Mouse (Mus musculus): Measurements from ENCODE around the gene Epha8. TPM values are rescaled to one million over a fixed set of nuclear protein-coding genes. Genes with fewer than 3 reads are reported as not detected.

Epha8 gene
- polyA plus RNA-seq, 1 experiment, result not detected

DNA sequence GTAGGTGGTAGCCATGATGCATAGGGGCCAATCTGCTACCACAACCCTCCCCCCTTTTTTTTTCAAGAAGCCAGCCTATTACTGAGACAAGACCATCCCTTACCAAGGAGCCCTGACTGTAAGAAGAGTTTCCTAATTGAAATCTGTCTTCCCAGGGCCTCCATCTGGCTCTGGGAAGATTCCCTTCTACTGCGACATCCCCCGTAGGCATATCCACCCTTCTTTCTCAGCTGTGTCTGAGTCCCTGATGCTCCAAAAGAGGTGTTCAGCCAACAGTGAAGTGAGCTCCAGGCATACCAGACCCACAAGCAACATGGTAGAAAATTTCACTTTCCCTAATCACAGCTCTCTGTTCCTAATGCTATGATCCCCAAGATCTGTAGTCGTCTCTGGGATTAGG, 37.1 kb downstream of the Epha8 start:
- Histone ChIP-seq H3K36me3 (ENCODE audit: control insufficient read depth, insufficient read depth) (no peaks in the 10 kb centered on the region), H3ac (ENCODE audit: control insufficient read depth, insufficient read length) (no peak overlapping the region), H3K79me2 (ENCODE audit: control insufficient read depth, insufficient read depth) (no peaks in the 10 kb centered on the region), H3K4me3 (no peak overlapping the region), H3K4me2 (ENCODE audit: low read depth) (no peak overlapping the region), H3K27me3 (ENCODE audit: control insufficient read depth, insufficient read depth, insufficient read length) (peaks cover 19% of the 10 kb centered on the region)
- TF ChIP-seq USF1 (IDR thresholded peaks at IDR 0.05; ENCODE audit: low read depth) (no peak), SRF (IDR thresholded peaks at IDR 0.05; ENCODE audit: control insufficient read depth, insufficient read length, low read depth) (no peak), MAX (IDR thresholded peaks at IDR 0.05; ENCODE audit: low read depth) (no peak), POLR2A (IDR thresholded peaks at IDR 0.05; ENCODE audit: insufficient read length, low read depth) (no peak), TCF12 (IDR thresholded peaks at IDR 0.05; ENCODE audit: insufficient read depth, poor library complexity, severe bottlenecking) (no peak), E2F4 (IDR thresholded peaks at IDR 0.05; ENCODE audit: insufficient read depth) (no peak)

DNA sequence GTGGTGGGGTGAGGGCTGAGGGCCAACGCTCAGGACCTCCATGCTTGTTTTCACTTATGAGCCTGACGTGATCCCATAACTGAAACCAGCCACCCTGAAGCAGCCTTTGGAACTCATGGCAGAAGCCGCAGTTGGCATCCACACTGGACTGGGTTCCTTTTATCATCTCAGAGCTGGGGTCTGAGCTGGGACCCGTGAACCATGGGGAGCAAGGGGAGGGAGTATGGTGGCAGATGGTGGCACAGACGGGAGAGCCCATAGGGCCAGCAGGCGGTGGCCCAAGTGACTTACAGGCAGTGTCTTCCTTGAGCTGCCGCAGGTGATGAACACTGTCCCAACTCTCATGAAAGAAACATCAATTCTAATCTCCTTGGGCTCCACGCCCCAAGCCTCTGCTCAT, 37.8 kb downstream of the Epha8 start:
- no peak for TF ChIP-seq USF1 (IDR thresholded peaks at IDR 0.05; ENCODE audit: low read depth)
- TF ChIP-seq E2F4 (IDR thresholded peaks at IDR 0.05; ENCODE audit: insufficient read depth), result no peak
- H3K36me3 ChIP-seq (ENCODE audit: control insufficient read depth, insufficient read depth), result no peaks in the 10 kb centered on the region
- H3K27me3 ChIP-seq (ENCODE audit: control insufficient read depth, insufficient read depth, insufficient read length), result peaks cover 26% of the 10 kb centered on the region
- no peak overlapping the region for H3ac ChIP-seq (ENCODE audit: control insufficient read depth, insufficient read length)
- no peak overlapping the region for H3K4me2 ChIP-seq (ENCODE audit: low read depth)
- no peaks in the 10 kb centered on the region for H3K79me2 ChIP-seq (ENCODE audit: control insufficient read depth, insufficient read depth)
- H3K4me3 ChIP-seq, result no peak overlapping the region

DNA sequence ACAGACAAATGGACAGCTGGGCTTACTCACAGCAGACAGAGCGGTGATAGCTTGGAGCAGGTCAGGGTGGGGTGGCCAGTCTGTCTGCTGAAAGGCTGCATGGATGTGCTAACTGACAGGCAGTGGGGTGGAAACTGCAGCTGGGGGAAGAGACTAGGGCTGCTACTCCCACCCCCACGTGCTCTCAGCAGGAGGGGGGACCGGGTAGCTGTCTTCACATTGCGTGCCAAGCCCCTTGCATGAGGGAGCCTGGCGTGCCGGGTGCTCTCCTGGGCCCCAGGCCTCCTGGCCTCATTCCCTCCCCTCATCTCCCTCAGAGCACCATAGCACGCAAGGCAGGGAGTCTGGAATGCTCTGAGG, 39.5 kb downstream of the Epha8 start:
- no peaks in the 10 kb centered on the region for H3K79me2 ChIP-seq (ENCODE audit: control insufficient read depth, insufficient read depth)
- H3K4me2 ChIP-seq (ENCODE audit: low read depth), result no peak overlapping the region
- TF ChIP-seq REST (IDR thresholded peaks at IDR 0.05; ENCODE audit: insufficient read depth, insufficient read length), result no peak
- TF ChIP-seq E2F4 (IDR thresholded peaks at IDR 0.05; ENCODE audit: insufficient read depth), result no peak
- no peak for TF ChIP-seq POLR2A (IDR thresholded peaks at IDR 0.05; ENCODE audit: insufficient read length, low read depth)
- TF ChIP-seq CEBPB (IDR thresholded peaks at IDR 0.05; ENCODE audit: insufficient read depth, poor library complexity, severe bottlenecking), result no peak
- TF ChIP-seq TCF3 (IDR thresholded peaks at IDR 0.05; ENCODE audit: insufficient read length, low read depth), result no peak
- no peak for TF ChIP-seq MAX (IDR thresholded peaks at IDR 0.05; ENCODE audit: low read depth)
- no peak overlapping the region for H3K4me3 ChIP-seq
- H3K36me3 ChIP-seq (ENCODE audit: control insufficient read depth, insufficient read depth), result no peaks in the 10 kb centered on the region
- H3K27me3 ChIP-seq (ENCODE audit: control insufficient read depth, insufficient read depth, insufficient read length), result peaks cover 37% of the 10 kb centered on the region
- H3ac ChIP-seq (ENCODE audit: control insufficient read depth, insufficient read length), result no peak overlapping the region

DNA sequence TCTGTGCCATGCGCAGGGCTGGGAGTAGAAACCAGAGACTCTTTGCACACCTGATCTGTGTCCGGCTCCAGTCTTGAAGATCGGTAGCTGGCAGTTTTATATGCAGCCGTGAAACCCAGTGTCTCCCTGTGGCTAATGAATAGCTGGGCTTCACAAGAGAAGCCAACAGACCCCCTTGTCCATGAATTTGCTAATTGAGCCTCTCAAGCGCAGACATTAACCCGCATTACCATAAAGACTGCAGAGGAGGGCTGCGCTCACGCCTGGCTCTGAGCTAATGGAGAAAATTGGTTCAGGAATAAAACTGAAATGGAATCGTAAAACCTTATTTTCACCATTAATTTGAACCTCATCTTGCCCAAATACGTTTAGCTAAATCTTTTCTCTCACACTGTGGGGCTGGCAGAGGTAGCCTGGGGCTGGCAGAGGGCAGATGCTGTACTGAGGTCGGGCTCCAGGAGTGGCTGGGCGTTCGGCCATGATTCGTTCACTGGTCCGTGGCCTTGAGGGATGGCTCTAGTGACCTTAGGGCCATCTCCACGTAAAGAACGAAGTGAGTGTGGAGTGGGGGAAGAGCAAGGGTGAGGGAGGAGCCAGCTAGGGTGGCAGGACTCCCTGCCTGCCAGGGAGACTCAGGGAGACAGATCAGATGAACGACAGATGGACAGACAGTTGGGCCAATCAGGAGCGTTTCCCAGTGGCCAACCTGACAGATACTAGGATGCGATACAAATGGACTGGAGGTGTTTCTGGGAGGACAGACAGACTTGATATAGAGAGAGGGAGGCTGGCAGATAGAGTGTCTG, 40.1 kb downstream of the Epha8 start:
- peaks cover 42% of the 10 kb centered on the region for H3K27me3 ChIP-seq (ENCODE audit: control insufficient read depth, insufficient read depth, insufficient read length)
- H3ac ChIP-seq (ENCODE audit: control insufficient read depth, insufficient read length), result no peak overlapping the region
- no peak for TF ChIP-seq MYOD1 (IDR thresholded peaks at IDR 0.05; ENCODE audit: control insufficient read depth in 1 of 3, insufficient read length in 2 of 3, low read depth in 2 of 3)
- TF ChIP-seq TCF3 (IDR thresholded peaks at IDR 0.05; ENCODE audit: insufficient read length, low read depth), result no peak
- no peak overlapping the region for H3K4me2 ChIP-seq (ENCODE audit: low read depth)
- no peak overlapping the region for H3K4me3 ChIP-seq
- H3K79me2 ChIP-seq (ENCODE audit: control insufficient read depth, insufficient read depth), result no peaks in the 10 kb centered on the region
- no peaks in the 10 kb centered on the region for H3K36me3 ChIP-seq (ENCODE audit: control insufficient read depth, insufficient read depth)

DNA sequence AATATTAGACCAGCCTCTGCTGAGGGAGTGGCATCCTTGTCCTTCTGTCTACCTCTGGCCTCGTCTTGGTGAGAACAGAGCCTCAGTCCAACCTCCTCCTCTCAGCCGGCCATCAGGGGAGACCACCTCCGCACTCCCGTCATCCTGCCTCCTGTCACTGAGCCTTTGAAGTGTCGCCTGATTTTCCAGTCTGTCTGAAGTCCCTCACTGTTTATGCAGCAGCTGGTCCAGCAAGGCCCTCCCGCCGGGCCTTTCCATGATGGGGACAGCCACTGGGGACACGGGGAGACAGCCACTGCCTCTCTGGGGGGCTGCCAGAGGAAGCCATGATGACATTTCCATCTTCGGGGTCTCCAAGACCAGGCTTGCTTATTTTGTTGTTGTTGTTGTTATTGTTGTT, 43.8 kb downstream of the Epha8 start:
- TF ChIP-seq POLR2AphosphoS2 (IDR thresholded peaks at IDR 0.05; ENCODE audit: insufficient read length, low read depth) (no peak), CEBPB (IDR thresholded peaks at IDR 0.05; ENCODE audit: insufficient read depth, poor library complexity, severe bottlenecking) (no peak), TCF3 (IDR thresholded peaks at IDR 0.05; ENCODE audit: insufficient read length, low read depth) (no peak), REST (IDR thresholded peaks at IDR 0.05; ENCODE audit: insufficient read depth, insufficient read length) (no peak), USF1 (IDR thresholded peaks at IDR 0.05; ENCODE audit: low read depth) (no peak), MYOG (IDR thresholded peaks at IDR 0.05; ENCODE audit: control insufficient read depth in 1 of 3, insufficient read depth in 1 of 3, insufficient read length in 2 of 3, low read depth in 2 of 3) (no peak), TCF12 (IDR thresholded peaks at IDR 0.05; ENCODE audit: insufficient read depth, poor library complexity, severe bottlenecking) (no peak), MAX (IDR thresholded peaks at IDR 0.05; ENCODE audit: low read depth) (no peak), POLR2A (IDR thresholded peaks at IDR 0.05; ENCODE audit: insufficient read length, low read depth) (no peak)
- Histone ChIP-seq H3ac (ENCODE audit: control insufficient read depth, insufficient read length) (no peak overlapping the region), H3K36me3 (ENCODE audit: control insufficient read depth, insufficient read depth) (no peaks in the 10 kb centered on the region), H3K79me2 (ENCODE audit: control insufficient read depth, insufficient read depth) (no peaks in the 10 kb centered on the region), H3K4me3 (no peak overlapping the region), H3K27me3 (ENCODE audit: control insufficient read depth, insufficient read depth, insufficient read length) (peaks cover 49% of the 10 kb centered on the region), H3K4me2 (ENCODE audit: low read depth) (no peak overlapping the region)

DNA sequence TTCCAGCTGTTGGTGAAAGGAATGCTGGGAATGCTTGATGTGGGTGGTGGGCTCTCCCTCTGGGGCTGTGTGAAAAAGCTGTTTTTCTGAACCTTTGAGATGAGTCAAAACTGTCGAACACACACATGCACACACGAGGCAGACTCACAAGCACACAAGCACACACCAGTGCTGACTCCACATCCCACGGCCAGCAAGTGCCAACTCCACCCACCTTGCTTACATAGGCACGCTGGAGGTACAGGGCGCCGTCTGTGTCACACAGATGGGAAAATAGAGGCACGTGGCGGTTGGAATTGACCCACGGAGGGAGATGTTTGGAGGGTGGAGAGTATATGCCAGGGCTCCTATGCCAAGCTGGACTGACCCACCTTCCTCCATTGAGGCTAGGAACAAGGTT, 44.8 kb downstream of the Epha8 start:
- TF ChIP-seq MYOG (IDR thresholded peaks at IDR 0.05; ENCODE audit: control insufficient read depth in 1 of 3, insufficient read depth in 1 of 3, insufficient read length in 2 of 3, low read depth in 2 of 3) (no peak), E2F4 (IDR thresholded peaks at IDR 0.05; ENCODE audit: insufficient read depth) (no peak), USF1 (IDR thresholded peaks at IDR 0.05; ENCODE audit: low read depth) (no peak), POLR2A (IDR thresholded peaks at IDR 0.05; ENCODE audit: insufficient read length, low read depth) (no peak), CEBPB (IDR thresholded peaks at IDR 0.05; ENCODE audit: insufficient read depth, poor library complexity, severe bottlenecking) (no peak), TCF12 (IDR thresholded peaks at IDR 0.05; ENCODE audit: insufficient read depth, poor library complexity, severe bottlenecking) (no peak), REST (IDR thresholded peaks at IDR 0.05; ENCODE audit: insufficient read depth, insufficient read length) (no peak), MAX (IDR thresholded peaks at IDR 0.05; ENCODE audit: low read depth) (no peak), MYOD1 (IDR thresholded peaks at IDR 0.05; ENCODE audit: control insufficient read depth in 1 of 3, insufficient read length in 2 of 3, low read depth in 2 of 3) (no peak), TCF3 (IDR thresholded peaks at IDR 0.05; ENCODE audit: insufficient read length, low read depth) (no peak), POLR2AphosphoS2 (IDR thresholded peaks at IDR 0.05; ENCODE audit: insufficient read length, low read depth) (no peak), SRF (IDR thresholded peaks at IDR 0.05; ENCODE audit: control insufficient read depth, insufficient read length, low read depth) (no peak)
- peaks cover 41% of the 10 kb centered on the region for H3K27me3 ChIP-seq (ENCODE audit: control insufficient read depth, insufficient read depth, insufficient read length)
- H3K79me2 ChIP-seq (ENCODE audit: control insufficient read depth, insufficient read depth), result no peaks in the 10 kb centered on the region
- no peaks in the 10 kb centered on the region for H3K36me3 ChIP-seq (ENCODE audit: control insufficient read depth, insufficient read depth)
- H3K4me3 ChIP-seq, result no peak overlapping the region
- no peak overlapping the region for H3ac ChIP-seq (ENCODE audit: control insufficient read depth, insufficient read length)
- no peak overlapping the region for H3K4me2 ChIP-seq (ENCODE audit: low read depth)
